Mouse (Mus musculus) left cerebral cortex, adult 2 months (tissue): ENCODE data around the gene Btbd9. TPM values are rescaled to one million over a fixed set of nuclear protein-coding genes. Genes with fewer than 3 reads are reported as not detected.

Experiments used
- DNase-seq, 2 experiments: peaks; one replicate each; pipeline ENCODE4 v3.0.0; 2021 to 2022; ENCODE audit warnings: low spot score in 2 of 2, mixed read lengths in 1 of 2; ENCODE audit errors: extremely low spot score in 1 of 2
- H3K27ac ChIP-seq: fragments of 200-600 bp; 2 replicates; pipeline ENCODE4 v1.8.1; 2022
- H3K4me3 ChIP-seq: fragments of 200-600 bp; 2 replicates; pipeline ENCODE4 v1.8.1; 2022
- CTCF ChIP-seq: fragments of 200-600 bp; IDR thresholded peaks from 2 replicates; pipeline ENCODE4 v1.8.1; 2022; ENCODE audit warnings: antibody characterized with exemption, mild to moderate bottlenecking, moderate library complexity
- intact Hi-C: fragments of 180-260 bp; cut with DNase I; formaldehyde crosslinking; loops from one replicate; pipeline ENCODE4 v1.15.1; 2025
- total RNA-seq, 2 experiments: library from RNA; stranded (reverse); gene quantifications; 2 replicates each; pipeline ENCODE4 v1.2.3; 2021

Gene Btbd9
- total RNA-seq, 2 experiments from 2014 or later, result 102 to 104 TPM

GRCm38 (mm10) chr17:30258480-30258879 is 317.8 kb downstream of the Btbd9 start:
- H3K27ac ChIP-seq, result no peak overlapping the region
- no peak; the same call in 1 of the 2 replicates for TF ChIP-seq CTCF
- no peak overlapping the region for H3K4me3 ChIP-seq
- DNase-seq, result no peak
- intact Hi-C loops, result no loop called here

- no peak for DNase-seq
- no peak for TF ChIP-seq CTCF
- Histone ChIP-seq H3K4me3 (no peak overlapping the region), H3K27ac (no peak overlapping the region)
- intact Hi-C loops, result no loop called here
Observed at GRCm38 (mm10) chr17:30255928-30256560, 320.2 kb downstream of the Btbd9 start.

- no peak overlapping the region for H3K27ac ChIP-seq
- intact Hi-C loops, result no loop called here
- TF ChIP-seq CTCF, result no peak
- DNase-seq, result no peak
- no peak overlapping the region for H3K4me3 ChIP-seq
Observed at GRCm38 (mm10) chr17:30253924-30254323, 322.4 kb downstream of the Btbd9 start.

GRCm38 (mm10) chr17:30253028-30253427 is 323.3 kb downstream of the Btbd9 start:
- TF ChIP-seq CTCF, result no peak
- Histone ChIP-seq H3K4me3 (no peak overlapping the region), H3K27ac (no peak overlapping the region)
- intact Hi-C loops, result no loop called here
- DNase-seq, result no peak

GRCm38 (mm10) chr17:30245308-30245706 is 331.0 kb downstream of the Btbd9 start:
- no peak for TF ChIP-seq CTCF
- no peak overlapping the region for H3K27ac ChIP-seq
- H3K4me3 ChIP-seq, result no peak overlapping the region
- intact Hi-C loops, result no loop called here
- DNase-seq, result no peak

- Histone ChIP-seq H3K27ac (no peak overlapping the region), H3K4me3 (no peak overlapping the region)
- TF ChIP-seq CTCF, result no peak
- DNase-seq, result no peak
- intact Hi-C loops, result no loop called here
Observed at GRCm38 (mm10) chr17:30244651-30245307, 331.5 kb downstream of the Btbd9 start.

- Histone ChIP-seq H3K27ac (no peak overlapping the region), H3K4me3 (no peak overlapping the region)
- DNase-seq, result no peak
- intact Hi-C loops, result no loop called here
- TF ChIP-seq CTCF, result no peak
Observed at GRCm38 (mm10) chr17:30243540-30243939, 332.7 kb downstream of the Btbd9 start.

- TF ChIP-seq CTCF, result no peak
- no peak for DNase-seq
- Histone ChIP-seq H3K27ac (no peak overlapping the region), H3K4me3 (no peak overlapping the region)
- intact Hi-C loops, result no loop called here
Observed at GRCm38 (mm10) chr17:30242647-30243046, 333.6 kb downstream of the Btbd9 start.

GRCm38 (mm10) chr17:30241720-30242322 is 334.5 kb downstream of the Btbd9 start:
- intact Hi-C loops, result no loop called here

GRCm38 (mm10) chr17:30241061-30241460 is 335.2 kb downstream of the Btbd9 start:
- Histone ChIP-seq H3K4me3 (no peak overlapping the region), H3K27ac (no peak overlapping the region)
- intact Hi-C loops, result no loop called here
- no peak for DNase-seq
- TF ChIP-seq CTCF, result no peak

More at GRCm38 (mm10) chr17:30241720-30242322, 334.5 kb downstream of the Btbd9 start:
- Histone ChIP-seq H3K27ac (no peak overlapping the region), H3K4me3 (no peak overlapping the region)
- TF ChIP-seq CTCF, result no peak
- DNase-seq, result no peak

- intact Hi-C loops, result no loop called here
- Histone ChIP-seq H3K4me3 (no peak overlapping the region), H3K27ac (no peak overlapping the region)
- no peak for TF ChIP-seq CTCF
- DNase-seq, result no peak
Observed at GRCm38 (mm10) chr17:30240659-30241058, 335.6 kb downstream of the Btbd9 start.

- Histone ChIP-seq H3K27ac (no peak overlapping the region), H3K4me3 (no peak overlapping the region)
- intact Hi-C loops, result no loop called here
- no peak for TF ChIP-seq CTCF
- DNase-seq, result no peak
Observed at GRCm38 (mm10) chr17:30239458-30239857, 336.8 kb downstream of the Btbd9 start.

- intact Hi-C loops, result no loop called here
- H3K27ac ChIP-seq, result no peak overlapping the region
- no peak overlapping the region for H3K4me3 ChIP-seq
- DNase-seq, result no peak
- TF ChIP-seq CTCF, result no peak
Observed at GRCm38 (mm10) chr17:30237600-30237999, 338.7 kb downstream of the Btbd9 start.
